Mouse (Mus musculus) bone marrow, adult 2 months (tissue): Measurements from ENCODE around the gene Miox.

Source experiments
- CTCF ChIP-seq: fragments of 200-500 bp; IDR thresholded peaks from 2 replicates; pipeline ENCODE4 v1.5.1; 2011; ENCODE audit warnings: low read length, control low read depth; ENCODE audit not compliant: control insufficient read depth, insufficient read depth
- POLR2A ChIP-seq: fragments of 200-500 bp; IDR thresholded peaks from 2 replicates; pipeline ENCODE4 v1.6.1; 2011; ENCODE audit warnings: low read depth, mild to moderate bottlenecking, control low read depth, low read length, borderline replicate concordance; ENCODE audit not compliant: control insufficient read depth

DNA sequence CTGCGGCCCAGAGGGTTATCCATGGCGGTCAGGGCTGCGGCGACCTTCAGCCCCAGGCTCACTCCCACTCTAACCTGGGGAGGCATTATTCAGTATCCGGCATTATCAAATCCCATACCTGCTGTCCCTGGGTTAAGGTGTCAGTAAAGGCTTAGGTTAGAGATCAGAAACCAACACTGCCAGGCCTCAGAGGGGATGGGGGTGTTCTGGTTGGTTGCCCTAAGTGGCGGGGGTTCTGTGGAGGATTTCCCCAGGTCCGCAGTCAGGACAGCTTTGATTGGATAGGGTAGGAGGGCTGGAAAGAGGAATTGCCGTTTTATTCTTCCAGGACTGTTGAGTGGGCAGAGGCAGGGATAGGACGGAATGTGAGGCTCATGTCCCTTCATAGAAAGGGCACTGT lies 40.1 kb downstream of the Miox start:
- TF ChIP-seq CTCF (no peak), POLR2A (no peak)
